Comparison of ENCODE assay signal across 10 mouse cellular contexts in genomic region chr3:49641411-49641810, GRCm38 (mm10).
DNase-seq lines count a peak whose midpoint lies in the region; ATAC-seq and TF ChIP-seq lines count a peak whose summit lies in the region.
"Had no signal": no experiment of that assay in that cellular context is flagged by ENCODE, and none has a peak within 500 bp of the region (broad histone marks: within the 10 kb centered on the region; RNA-seq: fewer than 3 reads in every experiment).

No protein-coding gene starts in this region.

- H3K9me3 ChIP-seq in lung, embryonic 14.5 days (ENCODE audit: low read depth, low read length): no peaks in the 10 kb centered on the region
- H3K9me3 ChIP-seq in embryonic facial prominence, embryonic 13.5 days: no peaks in the 10 kb centered on the region
- no peaks in the 10 kb centered on the region for H3K9me3 ChIP-seq in heart, embryonic 14.5 days (ENCODE audit: control insufficient read depth, low read length)
- H3K9me3 ChIP-seq: liver, embryonic 13.5 days had no signal

- peak overlapping the region; percentile 54; the same call in 1 of the 2 replicates for H3K27ac ChIP-seq in lung, embryonic 14.5 days (ENCODE audit: low read depth)
- H3K27ac ChIP-seq in embryonic facial prominence, embryonic 13.5 days: peak overlapping the region; percentile 24; the same call in 1 of the 2 replicates
- H3K27ac ChIP-seq in heart, embryonic 14.5 days (replicated peaks in 1 of 2; ENCODE audit: control insufficient read depth in 1 of 2, insufficient read depth in 1 of 2, low read depth in 2 of 2, low read length in 2 of 2): peak overlapping the region; percentile 42 to 54; a peak in 3 of 4 replicates
- H3K27ac ChIP-seq: layer of hippocampus, adult 2 months; liver, embryonic 13.5 days had no signal

- WGBS in lung, embryonic 14.5 days: 68% methylated on average over 1 of the region's 1 CpGs
- WGBS in embryonic facial prominence, embryonic 13.5 days: 38% methylated on average over 1 of the region's 1 CpGs
- 61% methylated on average over 1 of the region's 1 CpGs for WGBS in heart, embryonic 14.5 days

- no peaks in the 10 kb centered on the region for H3K79me2 ChIP-seq in myocyte (ENCODE audit: control insufficient read depth, insufficient read depth)

- no peaks in the 10 kb centered on the region for H3K36me3 ChIP-seq in lung, embryonic 14.5 days (ENCODE audit: insufficient read depth)
- no peaks in the 10 kb centered on the region for H3K36me3 ChIP-seq in embryonic facial prominence, embryonic 13.5 days
- H3K36me3 ChIP-seq in heart, embryonic 14.5 days (ENCODE audit: control insufficient read depth, insufficient read depth, low read length): no peaks in the 10 kb centered on the region
- no peaks in the 10 kb centered on the region for H3K36me3 ChIP-seq in myocyte (ENCODE audit: control insufficient read depth, insufficient read depth)
- H3K36me3 ChIP-seq: liver, embryonic 13.5 days had no signal

- ATAC-seq in lung, embryonic 14.5 days (ENCODE audit: insufficient read depth): no peak
- no peak for ATAC-seq in embryonic facial prominence, embryonic 13.5 days (ENCODE audit: insufficient number of reproducible peaks, insufficient read depth, low FRiP score, low TSS enrichment, low read depth)
- no peak for ATAC-seq in heart, embryonic 14.5 days (ENCODE audit: insufficient number of reproducible peaks, insufficient read depth, low FRiP score, low read depth)

- H3K4me1 ChIP-seq in lung, embryonic 14.5 days (ENCODE audit: insufficient read depth): no peaks in the 10 kb centered on the region
- H3K4me1 ChIP-seq in embryonic facial prominence, embryonic 13.5 days: peaks cover 14% of the 10 kb centered on the region
- H3K4me1 ChIP-seq in heart, embryonic 14.5 days (ENCODE audit: control insufficient read depth in 2 of 2, insufficient read depth in 2 of 2, low read length in 2 of 2): peaks cover 0 to 8% of the 10 kb centered on the region in 2 experiments; a peak in 2 of 4 replicates
- H3K4me1 ChIP-seq: liver, embryonic 13.5 days had no signal

- peak; percentile 28 for DNase-seq in lung, embryonic 14.5 days
- no peak for DNase-seq in lung, postnatal 14 days
- no peak for DNase-seq in Muller cell, postnatal 12 days (ENCODE audit: inconsistent ontology term)
- DNase-seq in adrenal gland, adult (ENCODE audit: inconsistent age in 2 of 2, low spot score in 1 of 2): no peak
- DNase-seq: liver, embryonic 13.5 days; spleen, adult 18-20 months had no signal

- TF ChIP-seq CTCF in lung, embryonic 14.5 days (IDR thresholded peaks at IDR 0.05; ENCODE audit: low read depth): no peak

- no peak overlapping the region for H3K4me2 ChIP-seq in lung, embryonic 14.5 days
- H3K4me2 ChIP-seq in embryonic facial prominence, embryonic 13.5 days: no peak overlapping the region
- H3K4me2 ChIP-seq in heart, embryonic 14.5 days (ENCODE audit: low read length): no peak overlapping the region
- peak overlapping the region; percentile 60 for H3K4me2 ChIP-seq in myocyte (ENCODE audit: low read depth)
- H3K4me2 ChIP-seq: liver, embryonic 13.5 days had no signal

- no peak overlapping the region for H3K4me3 ChIP-seq in lung, embryonic 14.5 days (ENCODE audit: low read depth, low read length)
- H3K4me3 ChIP-seq in embryonic facial prominence, embryonic 13.5 days: no peak overlapping the region
- H3K4me3 ChIP-seq in heart, embryonic 14.5 days (ENCODE audit: control insufficient read depth in 1 of 2, insufficient read depth in 1 of 2, low read depth in 1 of 2, low read length in 2 of 2): no peak overlapping the region
- H3K4me3 ChIP-seq in myocyte: no peak overlapping the region
- H3K4me3 ChIP-seq: layer of hippocampus, adult 2 months; liver, embryonic 13.5 days had no signal

- no peak overlapping the region for H3ac ChIP-seq in myocyte (ENCODE audit: control insufficient read depth, insufficient read length)

- no peak overlapping the region for H3K9ac ChIP-seq in lung, embryonic 14.5 days
- H3K9ac ChIP-seq in embryonic facial prominence, embryonic 13.5 days: no peak overlapping the region
- H3K9ac ChIP-seq in heart, embryonic 14.5 days (ENCODE audit: low read length): no peak overlapping the region
- H3K9ac ChIP-seq: liver, embryonic 13.5 days had no signal

- no peak for TF ChIP-seq POLR2A in myocyte (IDR thresholded peaks at IDR 0.05; ENCODE audit: insufficient read length, low read depth)

- no peaks in the 10 kb centered on the region for H3K27me3 ChIP-seq in lung, embryonic 14.5 days (ENCODE audit: insufficient read depth, low read length)
- no peaks in the 10 kb centered on the region for H3K27me3 ChIP-seq in embryonic facial prominence, embryonic 13.5 days
- no peaks in the 10 kb centered on the region for H3K27me3 ChIP-seq in heart, embryonic 14.5 days (ENCODE audit: control insufficient read depth, insufficient read depth, low read length)
- no peaks in the 10 kb centered on the region for H3K27me3 ChIP-seq in myocyte (ENCODE audit: control insufficient read depth, insufficient read depth, insufficient read length)
- H3K27me3 ChIP-seq: liver, embryonic 13.5 days had no signal

TF ChIP-seq in myocyte, 11 proteins besides CTCF, POLR2A, EP300 and RAD21:
- TF ChIP-seq MYOD1 (IDR thresholded peaks at IDR 0.05; ENCODE audit: control insufficient read depth in 1 of 3, insufficient read length in 2 of 3, low read depth in 2 of 3) (no peak), POLR2AphosphoS2 (IDR thresholded peaks at IDR 0.05; ENCODE audit: insufficient read length, low read depth) (no peak), MAX (IDR thresholded peaks at IDR 0.05; ENCODE audit: low read depth) (no peak), CEBPB (IDR thresholded peaks at IDR 0.05; ENCODE audit: insufficient read depth, poor library complexity, severe bottlenecking) (no peak), SRF (IDR thresholded peaks at IDR 0.05; ENCODE audit: control insufficient read depth, insufficient read length, low read depth) (no peak), USF1 (IDR thresholded peaks at IDR 0.05; ENCODE audit: low read depth) (no peak)
TF ChIP-seq in myocyte: peak in this region for 0.
